Mouse (Mus musculus): ENCODE measurements around the gene Cc2d2a. TPM values are rescaled to one million over a fixed set of nuclear protein-coding genes. Genes with fewer than 3 reads are reported as not detected.

The Cc2d2a gene
- polyA plus RNA-seq, 1 experiment from 2014 or later: 10.1 TPM

GRCm38 (mm10) chr5:43787976-43788752 lies 126.0 kb downstream of the Cc2d2a start:
- Histone ChIP-seq H3K4me3 (no peak overlapping the region), H3K36me3 (no peaks in the 10 kb centered on the region), H3K9me3 (replicated peaks) (no peaks in the 10 kb centered on the region), H3K27ac (no peak overlapping the region), H3K4me2 (replicated peaks) (no peak overlapping the region), H3K9ac (no peak overlapping the region), H3K4me1 (no peaks in the 10 kb centered on the region), H3K27me3 (no peaks in the 10 kb centered on the region)
- WGBS: 84% methylated on average over 9 of the region's 9 CpGs
- ATAC-seq (ENCODE audit: low FRiP score): no peak

Other genes with a start within 250 kb of the Cc2d2a start
- gene C1qtnf7, start 146.8 kb upstream of the Cc2d2a start, polyA plus RNA-seq (2016; fragmentation: Nextera tagmentation; extraction: Ambion mirVana): 2.1 and 3.2 TPM in 2 replicates
- 0.14 and 0.18 TPM in 2 replicates for gene Bst1, start 156.5 kb downstream of the Cc2d2a start, polyA plus RNA-seq (2016; fragmentation: Nextera tagmentation; extraction: Ambion mirVana)
- gene Fbxl5, start 159.3 kb downstream of the Cc2d2a start, polyA plus RNA-seq (2016; fragmentation: Nextera tagmentation; extraction: Ambion mirVana): 60.6 TPM in 2 replicates
- 5.1 and 5.9 TPM in 2 replicates for gene Cd38, start 206.2 kb downstream of the Cc2d2a start, polyA plus RNA-seq (2016; fragmentation: Nextera tagmentation; extraction: Ambion mirVana)

Measured in hindbrain, embryonic 12.5 days (tissue).